Mouse (Mus musculus): ENCODE data around the gene Ppia. TPM values are rescaled to one million over a fixed set of nuclear protein-coding genes. Genes with fewer than 3 reads are reported as not detected.
"Not testable (repeated sequence)": the region's sequence is repeated elsewhere in the genome, so short reads cannot be mapped to it uniquely, and the experiment has no call there.

Ppia gene
- polyA plus RNA-seq, 1 experiment from 2014 or later: 5,620 TPM

GRCm38 (mm10) chr11:6402515-6403510, 12.4 kb upstream of the Ppia start:
- H3K36me3 ChIP-seq (ENCODE audit: control insufficient read depth, insufficient read depth, low read length): peaks cover 44% of the 10 kb centered on the region
- WGBS: 87% methylated on average over 19 of the region's 19 CpGs

GRCm38 (mm10) chr11:6403830-6404405, 11.3 kb upstream of the Ppia start:
- peaks cover 30% of the 10 kb centered on the region for H3K4me1 ChIP-seq (replicated peaks; ENCODE audit: control insufficient read depth, insufficient read depth, low read length)
- H3K36me3 ChIP-seq (ENCODE audit: control insufficient read depth, insufficient read depth, low read length): peaks cover 41% of the 10 kb centered on the region
- no peaks in the 10 kb centered on the region for H3K27me3 ChIP-seq (ENCODE audit: control insufficient read depth, insufficient read depth, low read depth, low read length)
- peak overlapping the region; percentile 75; the same call in 1 of the 2 replicates for H3K27ac ChIP-seq (ENCODE audit: low read length)
- H3K9ac ChIP-seq (ENCODE audit: low read length): no peak overlapping the region; the same call in 1 of the 2 replicates
- no peak for ATAC-seq (ENCODE audit: low read depth)
- H3K4me3 ChIP-seq (ENCODE audit: low read length): no peak overlapping the region
- no peaks in the 10 kb centered on the region for H3K9me3 ChIP-seq (ENCODE audit: control insufficient read depth, low read length)
- no peak overlapping the region for H3K4me2 ChIP-seq (ENCODE audit: low read depth, low read length)
- WGBS: 91% methylated on average over 5 of the region's 5 CpGs

More at GRCm38 (mm10) chr11:6402515-6403510, 12.4 kb upstream of the Ppia start:
- Histone ChIP-seq H3K4me1 (replicated peaks; ENCODE audit: control insufficient read depth, insufficient read depth, low read length) (peaks cover 30% of the 10 kb centered on the region), H3K4me2 (ENCODE audit: low read depth, low read length) (no peak overlapping the region), H3K9me3 (ENCODE audit: control insufficient read depth, low read length) (no peaks in the 10 kb centered on the region), H3K4me3 (ENCODE audit: low read length) (no peak overlapping the region), H3K27me3 (ENCODE audit: control insufficient read depth, insufficient read depth, low read depth, low read length) (no peaks in the 10 kb centered on the region), H3K9ac (ENCODE audit: low read length) (no peak overlapping the region), H3K27ac (ENCODE audit: low read length) (no peak overlapping the region)
- no peak for ATAC-seq (ENCODE audit: low read depth)

- H3K4me1 ChIP-seq (replicated peaks; ENCODE audit: control insufficient read depth, insufficient read depth, low read length): peaks cover 30% of the 10 kb centered on the region
- H3K4me2 ChIP-seq (ENCODE audit: low read depth, low read length): no peak overlapping the region
- peak overlapping the region; percentile 75 for H3K27ac ChIP-seq (ENCODE audit: low read length)
- WGBS: 66% methylated on average over 9 of the region's 9 CpGs
- H3K9ac ChIP-seq (ENCODE audit: low read length): no peak overlapping the region; the same call in none of the 2 replicates
- ATAC-seq (ENCODE audit: low read depth): peak; percentile 80
- H3K27me3 ChIP-seq (ENCODE audit: control insufficient read depth, insufficient read depth, low read depth, low read length): no peaks in the 10 kb centered on the region
- peaks cover 33% of the 10 kb centered on the region for H3K36me3 ChIP-seq (ENCODE audit: control insufficient read depth, insufficient read depth, low read length)
- H3K4me3 ChIP-seq (ENCODE audit: low read length): no peak overlapping the region
- H3K9me3 ChIP-seq (ENCODE audit: control insufficient read depth, low read length): no peaks in the 10 kb centered on the region
Observed at GRCm38 (mm10) chr11:6404699-6405566, 10.3 kb upstream of the Ppia start.

- no peaks in the 10 kb centered on the region for H3K27me3 ChIP-seq (ENCODE audit: control insufficient read depth, insufficient read depth, low read depth, low read length)
- peaks cover 30% of the 10 kb centered on the region for H3K4me1 ChIP-seq (replicated peaks; ENCODE audit: control insufficient read depth, insufficient read depth, low read length)
- peak; percentile 19; the same call in 1 of the 2 replicates for ATAC-seq (ENCODE audit: low read depth)
- WGBS: 63% methylated on average over 4 of the region's 4 CpGs
- peaks cover 28% of the 10 kb centered on the region for H3K36me3 ChIP-seq (ENCODE audit: control insufficient read depth, insufficient read depth, low read length)
- H3K4me3 ChIP-seq (ENCODE audit: low read length): no peak overlapping the region
- no peak overlapping the region for H3K4me2 ChIP-seq (ENCODE audit: low read depth, low read length)
- H3K9me3 ChIP-seq (ENCODE audit: control insufficient read depth, low read length): no peaks in the 10 kb centered on the region
- peak overlapping the region; percentile 75 for H3K27ac ChIP-seq (ENCODE audit: low read length)
- H3K9ac ChIP-seq (ENCODE audit: low read length): no peak overlapping the region; the same call in 1 of the 2 replicates
Observed at GRCm38 (mm10) chr11:6405591-6406081, 9.6 kb upstream of the Ppia start.

- peak overlapping the region; percentile 75 for H3K27ac ChIP-seq (ENCODE audit: low read length)
- ATAC-seq (ENCODE audit: low read depth): peak; percentile 74
- H3K4me2 ChIP-seq (ENCODE audit: low read depth, low read length): no peak overlapping the region
- H3K9me3 ChIP-seq (ENCODE audit: control insufficient read depth, low read length): no peaks in the 10 kb centered on the region
- H3K9ac ChIP-seq (ENCODE audit: low read length): peak overlapping the region; percentile 41
- peaks cover 28% of the 10 kb centered on the region for H3K36me3 ChIP-seq (ENCODE audit: control insufficient read depth, insufficient read depth, low read length)
- peaks cover 30% of the 10 kb centered on the region for H3K4me1 ChIP-seq (replicated peaks; ENCODE audit: control insufficient read depth, insufficient read depth, low read length)
- WGBS: 30% methylated on average over 14 of the region's 14 CpGs
- H3K4me3 ChIP-seq (ENCODE audit: low read length): no peak overlapping the region
- no peaks in the 10 kb centered on the region for H3K27me3 ChIP-seq (ENCODE audit: control insufficient read depth, insufficient read depth, low read depth, low read length)
Observed at GRCm38 (mm10) chr11:6406251-6407161, 8.7 kb upstream of the Ppia start.

GRCm38 (mm10) chr11:6407162-6407621, 8.1 kb upstream of the Ppia start:
- no peak overlapping the region for H3K4me3 ChIP-seq (ENCODE audit: low read length)
- H3K9ac ChIP-seq (ENCODE audit: low read length): no peak overlapping the region
- H3K27ac ChIP-seq (ENCODE audit: low read length): no peak overlapping the region
- ATAC-seq (ENCODE audit: low read depth): no peak
- peaks cover 30% of the 10 kb centered on the region for H3K4me1 ChIP-seq (replicated peaks; ENCODE audit: control insufficient read depth, insufficient read depth, low read length)
- peaks cover 24% of the 10 kb centered on the region for H3K36me3 ChIP-seq (ENCODE audit: control insufficient read depth, insufficient read depth, low read length)
- WGBS: 77% methylated on average over 3 of the region's 3 CpGs
- H3K27me3 ChIP-seq (ENCODE audit: control insufficient read depth, insufficient read depth, low read depth, low read length): no peaks in the 10 kb centered on the region
- no peak overlapping the region for H3K4me2 ChIP-seq (ENCODE audit: low read depth, low read length)
- H3K9me3 ChIP-seq (ENCODE audit: control insufficient read depth, low read length): no peaks in the 10 kb centered on the region

GRCm38 (mm10) chr11:6410050-6410602, 5.1 kb upstream of the Ppia start:
- no peaks in the 10 kb centered on the region for H3K27me3 ChIP-seq (ENCODE audit: control insufficient read depth, insufficient read depth, low read depth, low read length)
- no peak overlapping the region for H3K9ac ChIP-seq (ENCODE audit: low read length)
- WGBS: 46% methylated on average over 5 of the region's 5 CpGs
- H3K27ac ChIP-seq (ENCODE audit: low read length): no peak overlapping the region
- no peak overlapping the region for H3K4me2 ChIP-seq (ENCODE audit: low read depth, low read length)
- peaks cover 26% of the 10 kb centered on the region for H3K4me1 ChIP-seq (replicated peaks; ENCODE audit: control insufficient read depth, insufficient read depth, low read length)
- no peak overlapping the region for H3K4me3 ChIP-seq (ENCODE audit: low read length)
- H3K36me3 ChIP-seq (ENCODE audit: control insufficient read depth, insufficient read depth, low read length): peaks cover 4% of the 10 kb centered on the region; the same call in 1 of the 2 replicates
- no peak for ATAC-seq (ENCODE audit: low read depth)
- no peaks in the 10 kb centered on the region for H3K9me3 ChIP-seq (ENCODE audit: control insufficient read depth, low read length)

GRCm38 (mm10) chr11:6410755-6411154, 4.5 kb upstream of the Ppia start:
- H3K4me1 ChIP-seq (replicated peaks; ENCODE audit: control insufficient read depth, insufficient read depth, low read length): peaks cover 20% of the 10 kb centered on the region
- not testable (repeated sequence) for H3K27me3 ChIP-seq (ENCODE audit: control insufficient read depth, insufficient read depth, low read depth, low read length); ATAC-seq (ENCODE audit: low read depth); H3K4me2 ChIP-seq (ENCODE audit: low read depth, low read length); H3K9ac ChIP-seq (ENCODE audit: low read length); H3K27ac ChIP-seq (ENCODE audit: low read length); H3K36me3 ChIP-seq (ENCODE audit: control insufficient read depth, insufficient read depth, low read length); H3K9me3 ChIP-seq (ENCODE audit: control insufficient read depth, low read length); H3K4me3 ChIP-seq (ENCODE audit: low read length)
- 84% methylated on average over 5 of the region's 5 CpGs for WGBS

Measured in lung, embryonic 16.5 days (tissue).